Mouse (Mus musculus): Measurements from ENCODE around the gene Myoz1.
"Not testable (repeated sequence)": the region's sequence is repeated elsewhere in the genome, so short reads cannot be mapped to it uniquely, and the experiment has no call there.

The Myoz1 gene

DNA sequence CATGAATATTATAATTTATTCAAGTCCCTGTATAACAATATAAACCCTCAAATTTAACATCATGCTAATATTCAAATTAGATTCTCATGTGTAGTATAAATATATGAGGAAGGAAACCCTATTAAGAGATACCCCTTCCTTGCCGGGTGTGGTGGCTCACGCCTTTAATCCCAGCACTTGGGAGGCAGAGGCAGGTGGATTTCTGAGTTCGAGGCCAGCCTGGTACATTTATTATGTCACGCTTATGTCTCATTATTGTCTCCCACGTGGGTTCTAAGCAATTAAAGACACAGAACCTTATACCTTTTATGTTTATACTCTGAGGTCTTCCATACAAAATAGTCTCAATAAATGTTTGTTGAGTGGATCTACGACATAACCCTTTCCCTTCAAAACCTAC lies 17.6 kb downstream of the Myoz1 start:
- DNase-seq (ENCODE audit: low read depth, low spot score) = no peak

DNA sequence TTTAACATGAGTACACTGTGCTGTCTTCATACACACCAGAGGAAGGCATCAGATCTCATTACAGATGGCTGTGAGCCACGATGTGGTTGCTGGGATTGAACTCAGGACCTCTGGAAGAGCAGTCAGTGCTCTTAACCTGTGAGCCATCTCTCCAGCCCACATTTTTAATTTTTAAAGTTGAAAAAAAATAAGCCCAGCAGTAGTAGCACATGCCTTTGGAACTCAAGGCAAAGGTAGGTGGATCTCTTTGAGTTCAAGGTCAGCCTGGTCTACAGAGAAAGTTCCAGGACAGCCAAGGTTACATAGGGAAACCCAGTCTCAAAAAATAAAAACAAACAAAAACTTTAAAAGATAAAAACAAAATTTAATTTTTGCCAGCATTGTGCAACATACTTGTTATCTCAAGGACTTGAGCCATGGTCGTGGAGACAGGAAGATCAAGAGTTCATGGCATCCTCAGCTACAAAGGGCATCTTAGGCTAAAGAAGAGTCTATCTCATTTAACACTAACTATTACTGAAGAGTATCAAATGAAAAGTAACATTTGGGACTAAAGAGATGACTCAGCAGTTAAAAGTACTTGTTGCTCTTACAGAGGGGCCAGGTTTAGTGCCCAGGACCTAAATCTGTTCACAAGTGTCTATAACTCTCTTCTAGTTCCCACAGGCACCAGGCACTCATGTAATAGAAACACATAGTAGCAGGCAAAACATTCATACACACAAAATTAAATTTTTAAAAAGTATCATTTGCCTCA lies 18.3 kb downstream of the Myoz1 start:
- no peak for DNase-seq (ENCODE audit: low read depth, low spot score)

- not testable (repeated sequence) for DNase-seq (ENCODE audit: low read depth, low spot score)
Observed at GRCm38 (mm10) chr14:20636968-20637367, 19.4 kb downstream of the Myoz1 start.

GRCm38 (mm10) chr14:20635546-20635945 lies 20.8 kb downstream of the Myoz1 start:
- DNase-seq (ENCODE audit: low read depth, low spot score) = no peak

DNA sequence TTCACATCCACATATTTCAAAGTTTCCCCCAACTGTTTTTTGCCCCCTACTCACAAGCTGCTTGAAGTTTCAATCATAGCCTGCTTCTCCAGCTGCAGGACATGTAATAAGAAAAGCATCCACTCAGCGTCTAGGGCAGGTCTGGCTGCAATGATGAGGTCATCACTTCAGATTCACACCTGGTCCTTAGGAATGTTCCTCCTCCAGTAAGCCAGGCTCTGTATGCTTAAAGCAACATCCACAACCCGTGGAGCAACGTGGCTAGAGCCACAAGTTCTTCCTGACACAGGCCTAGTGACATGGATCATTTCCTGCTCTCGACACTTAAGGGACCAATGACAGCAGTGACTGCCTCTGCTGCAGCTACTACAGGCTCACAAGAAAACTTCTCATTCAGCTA lies 25.1 kb downstream of the Myoz1 start:
- DNase-seq (ENCODE audit: low read depth, low spot score) = no peak

DNA sequence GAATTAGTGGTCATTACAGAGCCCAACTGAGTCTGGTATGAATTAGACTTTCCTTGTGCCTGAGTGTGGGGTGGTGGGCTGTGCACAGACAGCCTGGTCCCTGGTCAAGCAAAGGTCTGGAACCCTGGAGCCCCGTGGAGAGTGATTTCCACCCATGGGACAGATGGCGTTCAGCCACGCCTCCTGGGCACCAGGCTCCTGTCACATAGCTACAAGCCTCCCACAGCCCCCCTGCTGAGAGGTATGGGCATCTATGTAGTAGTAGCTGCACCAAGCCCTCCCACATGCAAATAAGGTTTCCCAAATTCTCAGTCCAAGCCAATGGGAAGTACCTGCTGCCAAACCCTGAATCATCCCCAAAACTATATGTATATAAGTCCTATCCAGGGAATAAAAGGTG lies 29.4 kb downstream of the Myoz1 start:
- no peak for DNase-seq (ENCODE audit: low read depth, low spot score)

- DNase-seq (ENCODE audit: low read depth, low spot score) = no peak
Observed at GRCm38 (mm10) chr14:20626447-20626846, 29.9 kb downstream of the Myoz1 start.

- DNase-seq (ENCODE audit: low read depth, low spot score) = no peak
Observed at GRCm38 (mm10) chr14:20622907-20623306, 33.4 kb downstream of the Myoz1 start.

- no peak for DNase-seq (ENCODE audit: low read depth, low spot score)
Observed at GRCm38 (mm10) chr14:20622412-20622811, 33.9 kb downstream of the Myoz1 start.

- no peak for DNase-seq (ENCODE audit: low read depth, low spot score)
Observed at GRCm38 (mm10) chr14:20621903-20622302, 34.4 kb downstream of the Myoz1 start.

DNA sequence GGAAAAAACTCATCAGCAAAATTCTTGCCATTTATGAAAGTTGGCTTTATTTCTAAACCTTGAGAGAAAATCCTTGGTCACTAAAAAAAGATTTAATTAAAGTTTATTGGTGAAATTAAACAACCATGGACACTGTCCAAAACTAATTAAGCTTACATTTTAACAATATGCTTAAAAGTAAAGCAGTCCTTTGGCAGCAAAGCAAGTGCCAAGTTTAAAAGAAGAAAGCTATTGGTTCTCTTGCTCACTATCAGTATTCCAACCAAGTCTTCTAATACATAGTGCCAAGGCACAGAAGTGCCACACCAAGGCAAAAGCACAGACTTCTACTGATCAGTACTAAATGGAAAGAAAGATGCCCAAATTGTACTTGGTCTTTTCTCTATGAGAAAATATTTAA lies 37.2 kb downstream of the Myoz1 start:
- DNase-seq (ENCODE audit: low read depth, low spot score) = no peak

DNA sequence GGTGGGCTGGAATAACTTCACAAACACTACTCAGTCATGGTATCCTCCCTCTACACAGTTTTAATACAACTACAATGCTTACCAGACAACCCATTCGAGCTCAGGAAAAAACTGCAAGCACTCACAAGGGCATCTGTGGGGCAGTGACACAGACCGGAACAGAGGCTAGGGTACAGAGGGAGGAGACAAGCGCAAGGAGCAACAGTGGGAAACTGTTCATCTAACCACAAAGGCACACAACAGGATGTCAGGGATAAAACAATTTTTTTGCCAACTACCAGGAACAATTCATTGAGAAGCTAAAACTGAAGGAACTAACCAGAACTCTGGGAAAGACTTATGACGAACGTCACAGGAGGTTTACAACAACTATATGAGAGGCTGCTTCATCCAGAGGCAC lies 38.1 kb downstream of the Myoz1 start:
- no peak for DNase-seq (ENCODE audit: low read depth, low spot score)

- no peak for DNase-seq (ENCODE audit: low read depth, low spot score)
Observed at GRCm38 (mm10) chr14:20616421-20616820, 39.9 kb downstream of the Myoz1 start.

DNA sequence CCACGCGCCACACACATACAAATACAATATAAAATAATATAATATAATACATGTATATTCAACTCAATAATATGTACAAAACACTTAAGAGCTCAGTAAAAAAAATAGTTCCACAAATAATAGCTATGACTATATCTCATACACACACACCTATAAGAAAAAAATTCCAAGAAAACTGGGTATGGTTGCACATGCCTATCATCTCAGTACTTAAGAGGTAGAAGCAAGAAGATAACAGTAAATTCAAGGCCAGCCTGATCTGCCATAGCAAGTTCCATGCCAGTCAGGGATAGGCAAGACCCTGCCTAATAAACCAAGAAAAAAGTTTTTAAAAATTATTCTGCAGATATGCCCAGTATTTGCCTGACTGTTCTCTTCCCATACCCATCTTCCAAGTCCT lies 41.3 kb downstream of the Myoz1 start:
- no peak for DNase-seq (ENCODE audit: low read depth, low spot score)

GRCm38 (mm10) chr14:20612820-20613219 lies 43.5 kb downstream of the Myoz1 start:
- DNase-seq (ENCODE audit: low read depth, low spot score) = no peak

GRCm38 (mm10) chr14:20610146-20610545 lies 46.2 kb downstream of the Myoz1 start:
- no peak for DNase-seq (ENCODE audit: low read depth, low spot score)

GRCm38 (mm10) chr14:20609519-20609918 lies 46.8 kb downstream of the Myoz1 start:
- no peak for DNase-seq (ENCODE audit: low read depth, low spot score)

DNA sequence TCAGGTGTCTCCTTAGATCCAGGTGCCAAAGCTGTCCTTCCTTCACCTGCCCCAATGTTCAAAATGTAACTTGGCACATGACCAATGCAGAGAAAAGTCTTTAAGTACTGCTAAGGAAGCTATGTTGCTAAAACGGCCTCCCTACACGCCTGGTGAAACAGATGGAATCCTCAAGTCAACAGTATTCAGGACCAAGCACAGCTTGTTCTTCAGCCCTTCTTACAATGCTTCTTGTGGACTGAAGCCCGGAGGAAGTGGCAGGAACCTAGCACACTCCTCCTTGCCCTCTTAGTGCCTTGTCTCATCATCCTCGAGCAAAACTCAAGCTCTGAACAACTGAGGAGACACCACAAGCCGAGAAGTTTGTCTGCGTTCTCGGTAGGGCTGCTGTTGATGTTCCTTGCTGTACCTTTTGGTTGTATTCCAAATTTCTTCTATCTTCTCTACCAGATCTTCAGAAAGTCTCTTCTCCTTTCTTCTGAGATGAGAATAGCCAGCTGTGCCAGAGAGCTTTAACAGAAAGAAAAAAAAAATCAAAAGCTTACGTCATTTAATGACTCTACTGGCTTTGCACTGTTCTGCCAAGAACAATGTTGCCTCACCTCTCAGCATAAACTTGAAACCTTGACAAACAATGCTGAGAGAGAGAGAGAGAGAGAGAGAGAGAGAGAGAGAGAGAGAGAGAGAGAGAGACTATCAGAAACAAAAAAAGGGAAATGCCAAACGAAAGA lies 48.8 kb downstream of the Myoz1 start:
- DNase-seq (ENCODE audit: low read depth, low spot score) = no peak

DNA sequence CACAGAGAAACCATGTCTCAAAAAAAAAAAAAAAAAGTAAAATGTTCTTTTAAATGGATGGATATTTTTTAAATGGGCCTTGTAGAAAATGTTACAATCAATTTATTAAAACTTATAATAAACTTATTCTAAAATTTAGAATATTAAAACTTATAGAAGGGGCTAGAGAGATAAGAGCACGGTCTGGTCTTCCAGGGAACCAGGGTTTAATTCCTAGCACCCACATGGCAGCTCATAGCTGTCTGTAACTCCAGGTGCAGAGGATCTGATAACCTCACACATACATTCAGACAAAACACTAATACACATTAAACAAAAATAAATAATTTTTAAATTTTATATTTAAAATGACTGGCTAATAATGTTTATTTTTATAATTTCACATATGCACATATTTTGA lies 55.1 kb downstream of the Myoz1 start:
- no peak for DNase-seq (ENCODE audit: low read depth, low spot score)

- no peak for DNase-seq (ENCODE audit: low read depth, low spot score)
Observed at GRCm38 (mm10) chr14:20600203-20600602, 56.1 kb downstream of the Myoz1 start.

GRCm38 (mm10) chr14:20599542-20599941 lies 56.8 kb downstream of the Myoz1 start:
- no peak for DNase-seq (ENCODE audit: low read depth, low spot score)

Data from retina, adult 2 months (tissue).